Mouse (Mus musculus): Measurements from ENCODE around the gene Gm37240. TPM values are rescaled to one million over a fixed set of nuclear protein-coding genes. Genes with fewer than 3 reads are reported as not detected.

Gm37240 gene
- polyA plus RNA-seq, 1 experiment from 2014 or later: not detected

DNA sequence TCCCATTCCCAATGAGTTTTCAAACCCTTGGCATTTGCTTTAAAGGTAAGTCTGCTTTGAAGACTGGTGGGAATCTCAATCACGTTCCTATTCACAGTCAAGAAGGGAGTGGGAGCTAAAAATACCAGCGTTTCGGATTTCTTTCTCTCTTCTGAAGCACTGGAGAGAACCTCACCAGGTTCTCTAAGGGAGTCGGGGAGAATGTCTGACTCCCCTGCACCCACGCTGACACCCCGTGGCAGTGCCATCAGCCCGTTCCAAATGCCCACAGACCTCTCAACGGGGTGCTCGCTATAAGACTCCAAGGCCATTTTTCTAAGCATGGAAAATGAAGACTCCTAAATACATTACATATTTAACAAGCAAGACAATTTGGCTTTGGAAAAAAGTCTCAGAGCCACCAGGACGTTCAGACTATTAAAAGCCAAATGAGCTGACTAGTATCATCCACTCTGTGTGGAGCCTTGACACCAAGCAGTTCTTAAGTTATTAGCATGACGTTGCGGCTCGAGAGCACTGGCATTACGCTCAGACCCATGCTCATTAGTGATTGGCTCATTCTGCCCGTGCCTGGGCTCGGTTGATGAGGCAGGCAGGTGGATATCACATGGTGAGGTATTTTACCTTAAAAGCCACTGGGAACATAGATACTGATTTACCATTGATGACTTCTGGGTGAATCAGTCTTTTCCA lies 508.5 kb downstream of the Gm37240 start:
- no peak for ATAC-seq (ENCODE audit: low read depth)
- Histone ChIP-seq H3K4me1 (replicated peaks) (no peaks in the 10 kb centered on the region; the same call in 1 of the 2 replicates), H3K4me3 (no peak overlapping the region), H3K27me3 (no peaks in the 10 kb centered on the region), H3K27ac (replicated peaks) (no peak overlapping the region), H3K4me2 (no peak overlapping the region), H3K9me3 (no peaks in the 10 kb centered on the region), H3K36me3 (no peaks in the 10 kb centered on the region), H3K9ac (no peak overlapping the region)
- 65% methylated on average over 16 of the region's 16 CpGs for WGBS

DNA sequence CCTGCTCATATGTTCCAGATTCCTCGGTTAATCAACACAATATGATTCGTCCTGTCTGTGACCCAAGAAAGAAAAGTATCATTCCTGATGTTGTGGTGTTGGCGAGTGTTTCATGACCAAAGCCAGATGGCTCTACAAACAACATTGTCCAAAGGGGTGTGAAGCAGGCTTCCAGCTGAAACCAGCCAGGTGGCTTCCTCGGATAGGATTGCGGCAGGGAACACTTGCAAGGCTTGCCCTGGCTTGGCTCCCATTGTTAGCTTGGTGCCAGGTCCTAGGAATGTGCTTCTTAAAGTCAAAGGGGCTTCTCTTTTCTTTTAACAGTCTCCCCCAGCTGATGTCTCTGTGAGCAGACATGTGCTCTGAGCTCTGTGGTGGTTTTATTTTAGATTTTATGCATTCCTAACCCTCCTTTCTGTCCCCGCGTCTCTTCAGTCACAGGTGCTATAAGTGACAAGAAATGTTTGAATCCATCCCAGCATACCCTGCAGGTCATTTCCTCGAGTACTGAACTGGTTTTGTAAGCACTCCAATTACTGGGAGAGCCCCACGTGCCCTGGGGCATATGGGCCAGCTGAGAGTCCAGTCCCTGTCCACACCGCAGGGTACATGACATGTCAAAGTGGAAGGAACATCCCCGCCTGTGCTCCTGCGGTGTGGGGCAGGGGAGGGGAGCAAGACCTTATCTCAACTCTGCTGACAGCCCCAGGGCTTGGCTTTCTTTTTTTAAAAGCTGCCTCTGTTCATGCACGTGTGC lies 509.2 kb downstream of the Gm37240 start:
- H3K9me3 ChIP-seq: no peaks in the 10 kb centered on the region
- no peak overlapping the region for H3K27ac ChIP-seq (replicated peaks)
- H3K4me3 ChIP-seq: no peak overlapping the region
- 64% methylated on average over 13 of the region's 13 CpGs for WGBS
- no peaks in the 10 kb centered on the region for H3K27me3 ChIP-seq
- H3K4me2 ChIP-seq: no peak overlapping the region
- no peak overlapping the region for H3K9ac ChIP-seq
- no peaks in the 10 kb centered on the region; the same call in 1 of the 2 replicates for H3K4me1 ChIP-seq (replicated peaks)
- ATAC-seq (ENCODE audit: low read depth): no peak
- H3K36me3 ChIP-seq: no peaks in the 10 kb centered on the region

DNA sequence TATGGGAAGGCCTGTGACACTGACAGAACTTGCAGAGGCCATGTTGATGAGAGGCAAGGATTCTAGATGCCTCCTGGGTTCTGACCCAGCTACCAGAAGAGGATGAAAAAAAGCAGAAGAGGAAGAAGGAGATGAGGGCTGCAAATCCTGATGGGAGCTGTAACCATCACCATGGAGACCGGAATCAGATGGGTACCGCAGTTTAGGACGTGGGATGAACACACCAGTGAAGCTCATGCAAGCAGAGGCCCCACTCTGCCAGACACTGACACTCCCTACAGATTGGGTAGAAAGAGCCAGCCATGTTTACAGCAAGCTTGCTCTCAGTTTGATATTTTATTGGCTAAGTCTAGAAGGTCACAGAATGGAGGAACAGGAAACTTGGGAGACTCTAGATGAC lies 509.8 kb downstream of the Gm37240 start:
- Histone ChIP-seq H3K27ac (replicated peaks) (no peak overlapping the region), H3K9me3 (no peaks in the 10 kb centered on the region), H3K4me1 (replicated peaks) (no peaks in the 10 kb centered on the region; the same call in 1 of the 2 replicates), H3K27me3 (no peaks in the 10 kb centered on the region), H3K36me3 (no peaks in the 10 kb centered on the region), H3K4me3 (no peak overlapping the region), H3K9ac (no peak overlapping the region), H3K4me2 (no peak overlapping the region)
- 87% methylated on average over 3 of the region's 3 CpGs for WGBS
- ATAC-seq (ENCODE audit: low read depth): no peak

DNA sequence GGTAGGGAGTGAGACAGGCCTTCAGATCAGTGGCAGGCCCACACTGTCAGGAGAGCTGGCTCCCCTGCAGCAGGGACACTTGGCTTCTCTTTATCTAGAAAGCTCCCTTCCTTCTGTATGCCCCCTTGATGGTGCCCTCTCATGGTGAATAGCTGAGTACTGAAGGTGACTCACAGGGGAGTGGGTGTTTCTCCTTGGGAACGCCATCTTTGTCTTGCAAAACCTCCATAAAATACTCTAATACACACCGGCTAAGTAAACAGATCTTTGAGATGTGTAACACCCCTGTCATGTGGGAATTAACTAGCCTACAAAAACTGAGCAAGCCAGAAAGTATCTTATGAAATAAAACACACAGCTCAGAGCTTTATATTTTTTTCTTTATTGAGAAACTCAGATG lies 510.8 kb downstream of the Gm37240 start:
- H3K27me3 ChIP-seq: no peaks in the 10 kb centered on the region
- ATAC-seq (ENCODE audit: low read depth): no peak

DNA sequence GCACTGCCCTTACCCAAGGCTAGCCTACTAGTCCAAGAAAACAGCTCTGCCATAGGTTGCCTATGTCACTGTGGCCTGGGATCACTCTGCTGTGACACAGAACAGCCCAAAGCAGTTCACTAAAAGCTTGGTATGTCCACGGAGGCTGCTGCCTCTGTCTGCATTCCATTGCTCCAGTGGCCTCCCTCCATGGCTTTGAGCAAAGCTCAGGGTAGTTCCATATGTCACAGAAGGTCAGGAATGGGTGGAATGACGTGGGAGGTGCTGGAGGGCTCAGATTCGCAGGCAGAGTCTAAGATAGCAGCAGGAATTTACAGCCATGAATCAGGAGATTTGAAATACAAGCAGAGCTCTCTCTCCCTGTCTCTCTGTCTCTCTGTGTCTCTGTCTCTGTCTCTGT lies 514.3 kb downstream of the Gm37240 start:
- Histone ChIP-seq H3K4me1 (replicated peaks) (no peaks in the 10 kb centered on the region), H3K9ac (no peak overlapping the region), H3K4me3 (no peak overlapping the region), H3K36me3 (no peaks in the 10 kb centered on the region), H3K27ac (replicated peaks) (no peak overlapping the region), H3K27me3 (no peaks in the 10 kb centered on the region), H3K9me3 (no peaks in the 10 kb centered on the region), H3K4me2 (no peak overlapping the region)
- no peak for ATAC-seq (ENCODE audit: low read depth)
- 35% methylated on average over 3 of the region's 3 CpGs for WGBS

More for the DNA sequence above, 510.8 kb downstream of the Gm37240 start:
- 93% methylated on average over 2 of the region's 2 CpGs for WGBS
- Histone ChIP-seq H3K4me3 (no peak overlapping the region), H3K4me1 (replicated peaks) (no peaks in the 10 kb centered on the region; the same call in 1 of the 2 replicates), H3K9me3 (no peaks in the 10 kb centered on the region), H3K27ac (replicated peaks) (no peak overlapping the region), H3K4me2 (no peak overlapping the region), H3K36me3 (no peaks in the 10 kb centered on the region), H3K9ac (no peak overlapping the region)

DNA sequence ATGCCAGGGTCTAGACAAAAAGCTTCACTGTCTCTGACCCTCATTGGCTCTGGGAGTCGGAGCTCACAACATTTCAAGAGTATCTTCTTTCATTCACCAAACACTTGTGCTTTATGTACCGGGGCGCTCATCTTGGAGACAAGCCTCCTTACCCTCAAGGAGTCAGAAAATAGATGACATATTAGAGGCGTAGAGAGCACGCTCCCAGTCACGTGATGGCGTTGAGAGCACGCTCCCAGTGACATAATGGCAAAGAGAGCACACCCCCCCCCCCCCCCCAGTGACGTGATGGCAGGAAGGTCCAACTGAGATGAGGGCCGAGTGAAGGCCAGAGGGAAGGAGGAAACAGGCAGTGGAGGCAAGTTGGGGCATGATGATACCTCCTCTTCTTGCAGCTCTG lies 517.5 kb downstream of the Gm37240 start:
- no peaks in the 10 kb centered on the region for H3K36me3 ChIP-seq
- no peaks in the 10 kb centered on the region for H3K9me3 ChIP-seq
- no peak overlapping the region for H3K27ac ChIP-seq (replicated peaks)
- no peaks in the 10 kb centered on the region for H3K4me1 ChIP-seq (replicated peaks)
- WGBS: 84% methylated on average over 9 of the region's 10 CpGs
- ATAC-seq (ENCODE audit: low read depth): no peak
- no peak overlapping the region for H3K4me2 ChIP-seq
- H3K4me3 ChIP-seq: no peak overlapping the region
- no peak overlapping the region for H3K9ac ChIP-seq
- H3K27me3 ChIP-seq: no peaks in the 10 kb centered on the region

DNA sequence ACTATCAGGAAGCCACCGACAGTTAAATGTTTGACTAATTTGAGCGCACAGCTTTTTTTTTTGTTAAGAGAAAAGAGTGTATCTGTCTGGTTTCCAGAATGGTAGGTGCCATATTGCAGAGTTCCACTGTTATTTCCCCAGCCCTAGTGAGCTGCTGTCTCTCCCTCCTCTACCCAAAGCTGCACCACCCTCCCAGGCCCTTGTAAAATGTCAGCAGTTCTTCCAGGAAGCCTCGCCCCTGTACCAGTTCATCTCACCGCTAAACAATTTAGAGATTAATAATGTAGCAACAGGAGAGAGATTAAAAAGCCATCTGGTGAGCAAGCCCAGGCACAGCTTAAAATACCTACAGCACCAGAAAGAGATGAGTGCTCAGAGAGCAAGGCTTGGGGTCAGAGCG lies 518.2 kb downstream of the Gm37240 start:
- Histone ChIP-seq H3K4me2 (no peak overlapping the region), H3K36me3 (no peaks in the 10 kb centered on the region), H3K9me3 (no peaks in the 10 kb centered on the region), H3K27ac (replicated peaks) (no peak overlapping the region), H3K4me3 (no peak overlapping the region), H3K4me1 (replicated peaks) (no peaks in the 10 kb centered on the region), H3K27me3 (no peaks in the 10 kb centered on the region), H3K9ac (no peak overlapping the region)
- ATAC-seq (ENCODE audit: low read depth): no peak
- WGBS: 78% methylated on average over 5 of the region's 5 CpGs

DNA sequence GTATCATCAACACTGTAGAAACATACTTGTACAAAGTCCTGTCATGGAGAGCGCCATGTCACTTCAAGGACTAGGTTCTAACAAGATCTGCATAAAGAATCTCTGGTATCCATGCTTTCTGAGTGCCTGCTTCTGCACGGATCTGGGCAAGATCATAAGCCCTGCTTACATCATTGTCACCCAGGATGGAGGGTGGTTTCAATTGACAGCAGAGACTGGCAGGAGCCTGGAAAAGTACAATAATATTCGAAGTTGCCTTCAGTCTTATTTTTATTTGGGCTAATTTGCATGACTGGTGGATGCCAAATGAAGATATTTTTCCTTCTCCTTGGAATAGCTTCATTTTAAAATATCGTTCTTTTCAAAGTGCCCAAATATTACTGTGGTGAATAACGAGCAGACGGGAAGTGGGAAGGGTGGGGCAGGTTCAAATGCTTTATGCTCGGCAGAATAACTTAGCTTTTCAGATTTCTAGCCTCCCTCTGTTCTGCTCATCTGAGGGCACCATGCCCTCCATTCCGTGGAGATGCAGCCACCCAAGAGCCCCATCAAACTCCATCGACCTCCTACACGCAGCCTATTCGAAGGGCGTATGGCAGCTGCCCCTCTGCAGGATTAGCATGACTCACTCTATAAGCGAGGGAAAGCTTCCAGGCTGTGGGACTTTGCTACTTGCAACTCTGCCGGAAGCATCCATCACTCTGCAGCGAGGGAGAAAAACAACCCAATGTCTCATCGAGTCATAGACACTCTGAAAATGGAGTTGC lies 518.8 kb downstream of the Gm37240 start:
- Histone ChIP-seq H3K4me1 (replicated peaks) (no peaks in the 10 kb centered on the region), H3K27me3 (no peaks in the 10 kb centered on the region), H3K4me3 (no peak overlapping the region), H3K36me3 (no peaks in the 10 kb centered on the region), H3K4me2 (no peak overlapping the region), H3K9ac (no peak overlapping the region), H3K9me3 (no peaks in the 10 kb centered on the region), H3K27ac (replicated peaks) (no peak overlapping the region)
- no peak for ATAC-seq (ENCODE audit: low read depth)
- 85% methylated on average over 16 of the region's 16 CpGs for WGBS

DNA sequence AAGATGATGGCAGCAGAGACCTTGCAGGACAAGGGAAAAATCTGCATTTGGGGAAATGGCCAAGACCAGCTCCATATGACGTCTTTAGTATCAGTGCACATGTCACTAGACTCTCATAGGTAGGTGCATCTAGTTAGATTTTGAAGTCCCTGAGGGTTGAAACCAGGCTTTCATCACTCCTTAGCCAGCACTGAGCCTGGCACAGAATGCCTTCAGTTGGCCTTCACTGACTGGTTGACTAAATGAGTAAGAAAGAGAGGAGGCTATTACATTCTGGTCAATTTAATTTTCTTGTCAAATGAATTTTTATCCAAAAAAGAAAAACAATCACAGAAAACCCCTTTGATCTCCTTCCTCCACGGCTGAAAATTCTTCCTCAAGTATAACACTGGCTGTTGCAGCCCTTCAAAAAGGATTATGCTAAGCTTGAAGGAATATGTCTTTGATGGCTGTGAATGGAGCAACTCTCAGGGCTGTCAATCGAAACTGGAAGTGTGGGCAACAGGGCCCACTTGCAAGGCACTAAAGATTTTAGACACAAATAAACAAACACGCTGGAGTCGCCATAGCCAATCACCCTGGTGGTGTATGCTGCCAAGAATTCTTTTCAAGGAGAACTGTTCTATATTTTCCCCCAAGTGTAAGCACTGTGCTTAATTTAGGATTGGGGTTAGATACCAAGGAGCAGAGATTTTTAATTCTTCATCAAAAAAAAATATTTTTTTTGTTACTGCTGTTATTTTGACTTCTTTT lies 522.6 kb downstream of the Gm37240 start:
- ATAC-seq (ENCODE audit: low read depth): no peak
- 0 out of 2 replicates have a peak, but pooled peaks cover 6% of the 10 kb centered on the region for H3K4me1 ChIP-seq (replicated peaks)
- no peak overlapping the region for H3K27ac ChIP-seq (replicated peaks)
- no peaks in the 10 kb centered on the region for H3K9me3 ChIP-seq
- no peaks in the 10 kb centered on the region for H3K36me3 ChIP-seq
- WGBS: 85% methylated on average over 5 of the region's 5 CpGs
- H3K4me3 ChIP-seq: no peak overlapping the region
- no peak overlapping the region for H3K4me2 ChIP-seq
- H3K9ac ChIP-seq: no peak overlapping the region
- no peaks in the 10 kb centered on the region for H3K27me3 ChIP-seq

DNA sequence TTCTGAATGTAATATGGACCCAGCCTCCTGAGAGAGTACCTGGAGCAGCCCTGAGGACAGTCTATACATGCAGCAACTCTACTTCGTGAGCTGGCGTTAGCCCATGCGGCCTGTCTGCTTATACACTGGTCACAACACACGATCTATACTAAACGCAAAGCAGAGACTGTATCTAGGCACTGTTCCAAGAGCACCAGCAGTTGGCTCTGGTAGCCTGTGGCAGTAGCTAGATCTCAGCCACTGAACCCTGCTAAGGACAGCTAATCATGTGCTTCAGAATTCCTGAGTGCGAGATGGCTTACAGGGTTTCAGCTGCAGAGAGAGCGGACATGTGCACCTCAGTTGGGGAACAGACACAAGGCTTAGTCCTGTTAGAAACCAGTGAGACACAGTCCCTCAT lies 524.4 kb downstream of the Gm37240 start:
- Histone ChIP-seq H3K4me2 (no peak overlapping the region), H3K4me1 (replicated peaks) (0 out of 2 replicates have a peak, but pooled peaks cover 6% of the 10 kb centered on the region), H3K4me3 (no peak overlapping the region), H3K36me3 (no peaks in the 10 kb centered on the region), H3K9ac (no peak overlapping the region), H3K27me3 (no peaks in the 10 kb centered on the region), H3K27ac (replicated peaks) (no peak overlapping the region), H3K9me3 (no peaks in the 10 kb centered on the region)
- no peak for ATAC-seq (ENCODE audit: low read depth)
- WGBS: 87% methylated on average over 7 of the region's 7 CpGs

DNA sequence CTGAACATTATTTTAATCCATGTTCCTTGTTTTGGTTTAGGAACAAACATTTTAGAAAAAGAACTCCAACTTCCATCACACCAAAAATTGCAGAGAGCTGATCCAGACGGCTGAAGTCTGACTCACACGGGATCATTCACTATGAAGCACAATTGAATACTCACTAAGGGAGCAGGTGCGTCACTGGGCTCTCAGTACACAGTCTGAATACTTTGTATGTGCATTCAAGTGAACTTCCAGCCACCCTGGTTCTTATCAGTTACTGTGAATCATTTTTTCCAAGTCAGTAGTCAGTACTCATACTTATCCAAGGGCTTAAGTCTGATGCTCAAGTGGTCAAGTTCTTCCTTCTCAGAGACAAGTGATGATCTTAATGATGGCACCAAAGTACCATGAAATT lies 530.9 kb downstream of the Gm37240 start:
- no peak overlapping the region for H3K9ac ChIP-seq
- ATAC-seq (ENCODE audit: low read depth): no peak
- H3K4me2 ChIP-seq: no peak overlapping the region
- no peaks in the 10 kb centered on the region for H3K27me3 ChIP-seq
- H3K4me3 ChIP-seq: no peak overlapping the region
- no peaks in the 10 kb centered on the region for H3K36me3 ChIP-seq
- H3K4me1 ChIP-seq (replicated peaks): no peaks in the 10 kb centered on the region
- 85% methylated on average over 3 of the region's 3 CpGs for WGBS
- no peaks in the 10 kb centered on the region for H3K9me3 ChIP-seq
- no peak overlapping the region for H3K27ac ChIP-seq (replicated peaks)

DNA sequence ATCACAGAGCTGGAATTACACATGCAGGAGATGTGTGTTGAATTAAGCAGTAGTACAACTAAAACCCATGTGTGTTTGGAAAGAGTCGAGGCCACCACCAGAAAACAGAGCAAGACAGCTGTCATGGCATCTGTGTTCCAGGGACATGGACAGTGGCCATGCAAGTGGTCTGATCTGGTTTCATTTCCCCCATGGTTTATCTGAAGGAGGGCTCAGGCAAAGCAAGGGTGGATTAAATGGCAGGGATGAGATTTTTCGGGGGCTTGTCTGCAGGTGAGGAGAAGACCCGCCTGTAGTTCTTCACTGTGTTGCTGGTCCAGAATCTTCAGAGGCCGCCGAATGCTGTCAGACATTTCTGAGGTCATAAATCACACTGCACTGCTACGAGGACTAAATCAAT lies 539.3 kb downstream of the Gm37240 start:
- Histone ChIP-seq H3K4me2 (no peak overlapping the region), H3K9me3 (no peaks in the 10 kb centered on the region), H3K9ac (no peak overlapping the region), H3K27ac (replicated peaks) (no peak overlapping the region), H3K27me3 (no peaks in the 10 kb centered on the region), H3K36me3 (no peaks in the 10 kb centered on the region), H3K4me1 (replicated peaks) (no peaks in the 10 kb centered on the region), H3K4me3 (no peak overlapping the region)
- no peak for ATAC-seq (ENCODE audit: low read depth)
- WGBS: 69% methylated on average over 6 of the region's 6 CpGs

Data from neural tube, embryonic 13.5 days (tissue).